Mouse (Mus musculus) kidney, adult 2 months (tissue): ENCODE measurements at regions not wholly inside any gene's neighbourhood (a gene's known extent, or its start where the extent isn't known, plus 50 kb on each side); places are given as distances from the start of the nearest gene placed in this dataset.

ENCODE experiments used
- CTCF ChIP-seq: fragments of 200-500 bp; conservative IDR thresholded peaks from 2 replicates; pipeline ENCODE4 v1.5.1; 2011; ENCODE audit warnings: low read depth, mild to moderate bottlenecking, control low read depth, low read length, moderate library complexity, mixed read lengths; ENCODE audit not compliant: insufficient read depth, insufficient read length
- POLR2A ChIP-seq: fragments of 200-500 bp; IDR thresholded peaks from one replicate; pipeline ENCODE4 v1.6.1; 2011; ENCODE audit warnings: low read depth, low read length, control low read depth

GRCm38 (mm10) chr12:69501783-69502705 lies 80.8 kb downstream of the Vcpkmt start:
- TF ChIP-seq POLR2A (peak; percentile 76), CTCF (no peak)
